Mouse (Mus musculus) forelimb bud, embryonic 11.5 days (tissue): ENCODE results near the gene Pin1rt1.

ENCODE experiments used
- DNase-seq: peaks from one replicate; pipeline ENCODE4 v3.0.0-alpha.2; 2012; ENCODE audit warnings: low read depth, low spot score

The Pin1rt1 gene

GRCm38 (mm10) chr2:104712486-104712809 lies 3.7 kb downstream of the Pin1rt1 start:
- DNase-seq: no peak

- peak; percentile 58 for DNase-seq
These were observed 4.3 kb downstream of the Pin1rt1 start, which contains the start of gene Tcp11l1 for GRCm38 (mm10) chr2:104711585-104712485. Gene Tcp11l1, minus strand, starts transcription at chr2:104712169.

GRCm38 (mm10) chr2:104710670-104711370 lies 5.4 kb downstream of the Pin1rt1 start:
- no peak for DNase-seq

GRCm38 (mm10) chr2:104709786-104710337 lies 6.3 kb downstream of the Pin1rt1 start:
- no peak for DNase-seq

GRCm38 (mm10) chr2:104704355-104704754 lies 11.8 kb downstream of the Pin1rt1 start:
- DNase-seq: no peak

GRCm38 (mm10) chr2:104703158-104703557 lies 13.0 kb downstream of the Pin1rt1 start:
- DNase-seq: no peak

- DNase-seq: peak; percentile 19
These were observed 16.5 kb downstream of the Pin1rt1 start for GRCm38 (mm10) chr2:104699659-104700058.

GRCm38 (mm10) chr2:104692551-104692950 lies 23.6 kb downstream of the Pin1rt1 start:
- no peak for DNase-seq

GRCm38 (mm10) chr2:104690720-104691119 lies 25.5 kb downstream of the Pin1rt1 start:
- no peak for DNase-seq

- no peak for DNase-seq
These were observed 27.5 kb downstream of the Pin1rt1 start for GRCm38 (mm10) chr2:104688724-104689123.

- DNase-seq: no peak
These were observed 27.9 kb downstream of the Pin1rt1 start for GRCm38 (mm10) chr2:104688321-104688720.

- no peak for DNase-seq
These were observed 28.9 kb downstream of the Pin1rt1 start for GRCm38 (mm10) chr2:104687261-104687660.

GRCm38 (mm10) chr2:104685418-104685817 lies 30.8 kb downstream of the Pin1rt1 start:
- peak; percentile 89 for DNase-seq

- no peak for DNase-seq
These were observed 31.4 kb downstream of the Pin1rt1 start for GRCm38 (mm10) chr2:104684771-104685170.

- no peak for DNase-seq
These were observed 38.9 kb downstream of the Pin1rt1 start for GRCm38 (mm10) chr2:104677326-104677725.

GRCm38 (mm10) chr2:104671724-104672123 lies 44.5 kb downstream of the Pin1rt1 start:
- no peak for DNase-seq

- no peak for DNase-seq
These were observed 46.9 kb downstream of the Pin1rt1 start for GRCm38 (mm10) chr2:104669122-104669804.
